In genomic region chr10:111410121-111410520, GRCm38 (mm10) we compare ENCODE assay signal across 20 mouse cellular contexts.
DNase-seq lines count a peak whose midpoint lies in the region; ATAC-seq and TF ChIP-seq lines count a peak whose summit lies in the region.
"Had no signal": no experiment of that assay in that cellular context is flagged by ENCODE, and none has a peak within 500 bp of the region (broad histone marks: within the 10 kb centered on the region; RNA-seq: fewer than 3 reads in every experiment).

No protein-coding gene starts in this region.

- no peak overlapping the region for H3K4me3 ChIP-seq in kidney, embryonic 16.5 days (ENCODE audit: low read length)
- H3K4me3 ChIP-seq in lung, postnatal 0 days (ENCODE audit: low read depth, low read length) = no peak overlapping the region
- H3K4me3 ChIP-seq: embryonic facial prominence, embryonic 12.5 days; forebrain, embryonic 15.5 days; heart, embryonic 13.5 days; hindbrain, embryonic 12.5 days had no signal

- no peaks in the 10 kb centered on the region for H3K4me1 ChIP-seq in kidney, embryonic 16.5 days (ENCODE audit: insufficient read depth, low read length)
- no peaks in the 10 kb centered on the region for H3K4me1 ChIP-seq in lung, postnatal 0 days (ENCODE audit: insufficient read depth, low read depth, low read length)
- H3K4me1 ChIP-seq: embryonic facial prominence, embryonic 12.5 days; forebrain, embryonic 15.5 days; hindbrain, embryonic 12.5 days had no signal

- peak; percentile 75 for TF ChIP-seq EP300 in lung, postnatal 0 days (IDR thresholded peaks at IDR 0.05)

- no peak for TF ChIP-seq CTCF in lung, postnatal 0 days (IDR thresholded peaks at IDR 0.05)

- DNase-seq in kidney, adult 8-10 months = no peak
- peak; percentile 56 for DNase-seq in A20 (ENCODE audit: low read depth, low spot score)
- peak; percentile 73 for DNase-seq in lung, postnatal 0 days (ENCODE audit: low spot score)
- peak; percentile 63 for DNase-seq in lung, postnatal 36 days
- no peak for DNase-seq in gastrocnemius, adult 18-20 months (ENCODE audit: low spot score)
- DNase-seq in gastrocnemius, postnatal 10 days = no peak
- DNase-seq: adrenal gland, postnatal 14 days; cerebellum, adult 11-12 months; cerebellum, adult 9-10 months; cerebellum, postnatal 25 days; gastrocnemius, postnatal 25 days; heart, adult 11 months; heart, postnatal 4 days had no signal

- no peaks in the 10 kb centered on the region for H3K36me3 ChIP-seq in kidney, embryonic 16.5 days (ENCODE audit: insufficient read depth, low read length)
- no peaks in the 10 kb centered on the region for H3K36me3 ChIP-seq in lung, postnatal 0 days (ENCODE audit: insufficient read depth, low read length)
- H3K36me3 ChIP-seq: embryonic facial prominence, embryonic 12.5 days; forebrain, embryonic 15.5 days; heart, embryonic 13.5 days; hindbrain, embryonic 12.5 days had no signal

- no peaks in the 10 kb centered on the region for H3K27me3 ChIP-seq in kidney, embryonic 16.5 days (ENCODE audit: insufficient read depth, low read length)
- H3K27me3 ChIP-seq in lung, postnatal 0 days (replicated peaks; ENCODE audit: insufficient read depth, low read length) = no peaks in the 10 kb centered on the region
- H3K27me3 ChIP-seq: embryonic facial prominence, embryonic 12.5 days; forebrain, embryonic 15.5 days; heart, embryonic 13.5 days; hindbrain, embryonic 12.5 days; Patski had no signal

- H3K9me3 ChIP-seq in kidney, embryonic 16.5 days (ENCODE audit: low read length) = no peaks in the 10 kb centered on the region
- no peaks in the 10 kb centered on the region for H3K9me3 ChIP-seq in lung, postnatal 0 days (ENCODE audit: low read length)
- H3K9me3 ChIP-seq: embryonic facial prominence, embryonic 12.5 days; forebrain, embryonic 15.5 days; heart, embryonic 13.5 days; hindbrain, embryonic 12.5 days had no signal

- no peak overlapping the region for H3K9ac ChIP-seq in kidney, embryonic 16.5 days (replicated peaks; ENCODE audit: low read length)
- H3K9ac ChIP-seq in lung, postnatal 0 days (replicated peaks; ENCODE audit: low read depth) = no peak overlapping the region
- H3K9ac ChIP-seq: embryonic facial prominence, embryonic 12.5 days; forebrain, embryonic 15.5 days; heart, embryonic 13.5 days; hindbrain, embryonic 12.5 days had no signal

- H3K27ac ChIP-seq in kidney, embryonic 16.5 days (ENCODE audit: low read length) = no peak overlapping the region
- H3K27ac ChIP-seq in lung, postnatal 0 days (ENCODE audit: low read length) = no peak overlapping the region
- H3K27ac ChIP-seq: embryonic facial prominence, embryonic 12.5 days; forebrain, embryonic 15.5 days; heart, embryonic 13.5 days; hindbrain, embryonic 12.5 days had no signal

- 0 out of 2 replicates have a peak, but pooled peaks have one; percentile 27 for ATAC-seq in kidney, embryonic 16.5 days (ENCODE audit: low FRiP score, low TSS enrichment)
- peak; percentile 80 for ATAC-seq in lung, postnatal 0 days
- ATAC-seq: activated CD4-positive, CD25-positive, alpha-beta regulatory T cell, adult 4 months; forebrain, embryonic 15.5 days; Patski had no signal

- WGBS in kidney, embryonic 16.5 days = 47% methylated on average over 3 of the region's 3 CpGs
- 49% methylated on average over 3 of the region's 3 CpGs for WGBS in lung, postnatal 0 days

- no peak overlapping the region for H3K4me2 ChIP-seq in kidney, embryonic 16.5 days (replicated peaks; ENCODE audit: low read depth, low read length)
- H3K4me2 ChIP-seq in lung, postnatal 0 days (replicated peaks; ENCODE audit: low read depth, low read length) = no peak overlapping the region
- H3K4me2 ChIP-seq: embryonic facial prominence, embryonic 12.5 days; forebrain, embryonic 15.5 days; heart, embryonic 13.5 days; hindbrain, embryonic 12.5 days had no signal

Comparison
In these comparisons a context has a peak if more than half of its experiments do, and no peak if none do; other contexts are left out.
1. DNase-seq: peak in A20 (single experiment), lung, postnatal 0 days (single experiment) and lung, postnatal 36 days (single experiment); none in kidney, adult 8-10 months (0 of 2), gastrocnemius, adult 18-20 months (single experiment) and gastrocnemius, postnatal 10 days (single experiment).